Mouse (Mus musculus): ENCODE measurements around the gene Sox1.

GRCm38 (mm10) chr8:12427346-12427745, 32.3 kb downstream of the Sox1 start:
- TF ChIP-seq CTCF (conservative IDR thresholded peaks at IDR 0.05; ENCODE audit: low read length) (no peak), NANOG (IDR thresholded peaks at IDR 0.05; ENCODE audit: borderline replicate concordance, low read length) (no peak), POU5F1 (IDR thresholded peaks at IDR 0.05; ENCODE audit: borderline replicate concordance, low read length) (no peak)
